Mouse (Mus musculus): ENCODE results near the gene Lamc1. TPM values are rescaled to one million over a fixed set of nuclear protein-coding genes. Genes with fewer than 3 reads are reported as not detected.

Gene Lamc1
- total and polyA plus RNA-seq, 2 experiments: 8.1 to 11.5 TPM

- 82% methylated on average over 2 of the region's 2 CpGs for WGBS
- Histone ChIP-seq H3K4me3 (ENCODE audit: insufficient read depth, low read depth, low read length) (no peak overlapping the region), H3K4me1 (ENCODE audit: control insufficient read depth, insufficient read depth, low read length) (no peaks in the 10 kb centered on the region), H3K27me3 (ENCODE audit: control insufficient read depth, insufficient read depth, low read length) (no peaks in the 10 kb centered on the region), H3K36me3 (ENCODE audit: control insufficient read depth, insufficient read depth, low read length) (no peaks in the 10 kb centered on the region), H3K27ac (replicated peaks; ENCODE audit: insufficient read depth, low read depth, low read length) (no peak overlapping the region), H3K9ac (ENCODE audit: low read depth, low read length) (no peak overlapping the region), H3K79me2 (ENCODE audit: control insufficient read depth, insufficient read depth, low read length) (no peaks in the 10 kb centered on the region)
- TF ChIP-seq CTCF (IDR thresholded peaks at IDR 0.05; ENCODE audit: low read depth, low read length) (no peak), POLR2A (IDR thresholded peaks at IDR 0.05; ENCODE audit: extremely low read depth, insufficient read depth, low read length) (no peak)
- DNase-seq (ENCODE audit: extremely low read depth, low read depth, low spot score): no peak
Measured at GRCm38 (mm10) chr1:153210198-153210597, 122.4 kb downstream of the Lamc1 start.

GRCm38 (mm10) chr1:153202195-153202594, 130.4 kb downstream of the Lamc1 start:
- no peak for DNase-seq (ENCODE audit: extremely low read depth, low read depth, low spot score)
- Histone ChIP-seq H3K27me3 (ENCODE audit: control insufficient read depth, insufficient read depth, low read length) (no peaks in the 10 kb centered on the region), H3K4me3 (ENCODE audit: insufficient read depth, low read depth, low read length) (no peak overlapping the region), H3K4me1 (ENCODE audit: control insufficient read depth, insufficient read depth, low read length) (no peaks in the 10 kb centered on the region), H3K36me3 (ENCODE audit: control insufficient read depth, insufficient read depth, low read length) (no peaks in the 10 kb centered on the region), H3K27ac (replicated peaks; ENCODE audit: insufficient read depth, low read depth, low read length) (no peak overlapping the region), H3K79me2 (ENCODE audit: control insufficient read depth, insufficient read depth, low read length) (no peaks in the 10 kb centered on the region), H3K9ac (ENCODE audit: low read depth, low read length) (no peak overlapping the region)
- TF ChIP-seq POLR2A (IDR thresholded peaks at IDR 0.05; ENCODE audit: extremely low read depth, insufficient read depth, low read length): no peak
- no peak for TF ChIP-seq CTCF (IDR thresholded peaks at IDR 0.05; ENCODE audit: low read depth, low read length)
- 68% methylated on average over 8 of the region's 8 CpGs for WGBS

DNA sequence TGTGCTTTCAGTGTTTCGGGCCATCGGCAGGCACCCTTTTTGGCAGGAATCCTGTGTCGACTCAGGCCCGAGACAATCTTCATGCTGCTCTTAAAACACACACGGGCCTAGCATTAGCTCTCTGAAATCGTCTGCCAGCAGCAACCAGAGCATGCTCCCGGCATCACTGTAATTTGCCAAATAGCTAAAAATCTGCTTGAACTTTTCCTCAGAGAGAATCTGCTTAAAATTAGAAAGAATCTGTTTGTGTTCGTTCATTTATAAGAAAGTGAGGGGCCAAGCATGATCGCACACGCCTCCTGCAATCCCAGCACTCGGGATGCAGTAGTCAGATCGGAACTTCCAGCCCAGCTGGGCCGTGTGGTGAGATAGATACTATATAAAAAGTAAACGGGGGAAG, 131.1 kb downstream of the Lamc1 start:
- H3K27me3 ChIP-seq (ENCODE audit: control insufficient read depth, insufficient read depth, low read length): no peaks in the 10 kb centered on the region
- no peak overlapping the region for H3K4me3 ChIP-seq (ENCODE audit: insufficient read depth, low read depth, low read length)
- 82% methylated on average over 14 of the region's 14 CpGs for WGBS
- H3K36me3 ChIP-seq (ENCODE audit: control insufficient read depth, insufficient read depth, low read length): no peaks in the 10 kb centered on the region
- TF ChIP-seq POLR2A (IDR thresholded peaks at IDR 0.05; ENCODE audit: extremely low read depth, insufficient read depth, low read length) (no peak), CTCF (IDR thresholded peaks at IDR 0.05; ENCODE audit: low read depth, low read length) (no peak)
- H3K27ac ChIP-seq (replicated peaks; ENCODE audit: insufficient read depth, low read depth, low read length): no peak overlapping the region
- no peak overlapping the region for H3K9ac ChIP-seq (ENCODE audit: low read depth, low read length)
- no peaks in the 10 kb centered on the region for H3K79me2 ChIP-seq (ENCODE audit: control insufficient read depth, insufficient read depth, low read length)
- no peak for DNase-seq (ENCODE audit: extremely low read depth, low read depth, low spot score)
- H3K4me1 ChIP-seq (ENCODE audit: control insufficient read depth, insufficient read depth, low read length): no peaks in the 10 kb centered on the region

- Histone ChIP-seq H3K9ac (ENCODE audit: low read depth, low read length) (no peak overlapping the region), H3K36me3 (ENCODE audit: control insufficient read depth, insufficient read depth, low read length) (no peaks in the 10 kb centered on the region), H3K79me2 (ENCODE audit: control insufficient read depth, insufficient read depth, low read length) (no peaks in the 10 kb centered on the region), H3K4me3 (ENCODE audit: insufficient read depth, low read depth, low read length) (no peak overlapping the region), H3K4me1 (ENCODE audit: control insufficient read depth, insufficient read depth, low read length) (no peaks in the 10 kb centered on the region), H3K27me3 (ENCODE audit: control insufficient read depth, insufficient read depth, low read length) (no peaks in the 10 kb centered on the region), H3K27ac (replicated peaks; ENCODE audit: insufficient read depth, low read depth, low read length) (no peak overlapping the region)
- no peak for TF ChIP-seq POLR2A (IDR thresholded peaks at IDR 0.05; ENCODE audit: extremely low read depth, insufficient read depth, low read length)
- TF ChIP-seq CTCF (IDR thresholded peaks at IDR 0.05; ENCODE audit: low read depth, low read length): no peak
- DNase-seq (ENCODE audit: extremely low read depth, low read depth, low spot score): no peak
- 82% methylated on average over 3 of the region's 3 CpGs for WGBS
Measured at GRCm38 (mm10) chr1:153197316-153197850, 135.2 kb downstream of the Lamc1 start.

DNA sequence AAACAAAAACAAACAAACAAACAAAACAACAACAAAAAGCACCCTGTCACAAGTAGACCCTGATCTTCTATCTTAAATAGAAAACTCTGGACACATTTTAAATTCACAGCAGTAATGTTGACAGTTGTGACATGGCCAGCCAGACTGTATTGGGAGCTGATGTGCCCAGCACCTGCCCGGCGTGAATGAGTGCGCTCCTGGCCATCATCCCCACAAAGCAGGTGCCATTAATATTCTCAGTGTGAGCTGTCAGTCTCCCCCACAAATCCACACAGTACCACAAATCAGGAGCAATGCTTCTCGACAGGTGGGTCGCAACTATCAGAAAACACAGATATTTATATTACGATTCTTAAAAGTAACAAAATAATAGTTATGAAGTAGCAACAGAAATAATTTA, 139.6 kb downstream of the Lamc1 start:
- TF ChIP-seq POLR2A (IDR thresholded peaks at IDR 0.05; ENCODE audit: extremely low read depth, insufficient read depth, low read length) (no peak), CTCF (IDR thresholded peaks at IDR 0.05; ENCODE audit: low read depth, low read length) (no peak)
- no peak overlapping the region for H3K27ac ChIP-seq (replicated peaks; ENCODE audit: insufficient read depth, low read depth, low read length)
- DNase-seq (ENCODE audit: extremely low read depth, low read depth, low spot score): no peak
- H3K27me3 ChIP-seq (ENCODE audit: control insufficient read depth, insufficient read depth, low read length): no peaks in the 10 kb centered on the region
- no peak overlapping the region for H3K9ac ChIP-seq (ENCODE audit: low read depth, low read length)
- 91% methylated on average over 6 of the region's 6 CpGs for WGBS
- H3K4me3 ChIP-seq (ENCODE audit: insufficient read depth, low read depth, low read length): no peak overlapping the region
- no peaks in the 10 kb centered on the region for H3K4me1 ChIP-seq (ENCODE audit: control insufficient read depth, insufficient read depth, low read length)
- no peaks in the 10 kb centered on the region for H3K79me2 ChIP-seq (ENCODE audit: control insufficient read depth, insufficient read depth, low read length)
- H3K36me3 ChIP-seq (ENCODE audit: control insufficient read depth, insufficient read depth, low read length): no peaks in the 10 kb centered on the region

DNA sequence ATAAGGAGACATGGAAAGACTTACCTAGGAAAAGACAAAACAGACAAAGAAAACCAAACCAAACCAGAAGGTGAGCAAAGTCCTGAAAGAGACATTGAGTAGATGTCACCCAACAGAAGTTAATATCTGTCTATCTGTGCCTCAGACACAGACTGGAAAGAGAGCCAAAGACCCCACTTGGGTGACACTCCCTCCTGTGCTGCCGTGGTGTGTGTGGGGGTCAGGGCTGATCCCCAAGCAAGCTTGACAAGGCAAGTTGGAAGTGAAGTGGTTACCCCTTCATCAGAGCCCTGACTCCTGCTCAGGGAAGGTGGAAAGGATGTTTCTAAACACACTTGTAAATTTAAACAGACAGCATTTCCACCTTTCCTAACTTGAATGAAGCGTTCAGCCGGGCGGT, 140.2 kb downstream of the Lamc1 start:
- H3K9ac ChIP-seq (ENCODE audit: low read depth, low read length): no peak overlapping the region
- no peaks in the 10 kb centered on the region for H3K27me3 ChIP-seq (ENCODE audit: control insufficient read depth, insufficient read depth, low read length)
- no peak for DNase-seq (ENCODE audit: extremely low read depth, low read depth, low spot score)
- WGBS: 91% methylated on average over 4 of the region's 4 CpGs
- H3K36me3 ChIP-seq (ENCODE audit: control insufficient read depth, insufficient read depth, low read length): no peaks in the 10 kb centered on the region
- TF ChIP-seq POLR2A (IDR thresholded peaks at IDR 0.05; ENCODE audit: extremely low read depth, insufficient read depth, low read length) (no peak), CTCF (IDR thresholded peaks at IDR 0.05; ENCODE audit: low read depth, low read length) (no peak)
- no peak overlapping the region for H3K4me3 ChIP-seq (ENCODE audit: insufficient read depth, low read depth, low read length)
- H3K4me1 ChIP-seq (ENCODE audit: control insufficient read depth, insufficient read depth, low read length): no peaks in the 10 kb centered on the region
- H3K79me2 ChIP-seq (ENCODE audit: control insufficient read depth, insufficient read depth, low read length): no peaks in the 10 kb centered on the region
- H3K27ac ChIP-seq (replicated peaks; ENCODE audit: insufficient read depth, low read depth, low read length): no peak overlapping the region
